Mouse (Mus musculus): Measurements from ENCODE around the gene Cib2.

DNA sequence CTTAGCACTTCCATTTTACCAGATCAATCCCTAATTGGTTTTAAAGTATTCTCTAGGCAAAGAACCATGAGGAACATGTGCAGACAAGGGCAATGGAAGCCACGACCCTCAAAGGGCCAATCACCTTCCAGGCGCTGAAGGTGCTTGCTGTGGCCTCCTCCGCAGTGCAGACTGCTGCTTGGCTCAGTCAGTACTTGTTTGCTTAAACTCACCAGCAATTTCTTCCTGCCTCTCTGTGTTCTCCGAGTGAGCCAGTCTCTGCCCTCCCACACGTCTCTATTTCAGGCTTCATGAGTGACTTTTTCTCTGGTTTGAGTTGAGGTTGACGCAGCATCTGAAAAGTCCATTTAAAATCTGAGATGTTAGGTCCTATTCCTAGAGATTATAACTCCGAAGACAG, 41.1 kb downstream of the Cib2 start:
- TF ChIP-seq CTCF (IDR thresholded peaks at IDR 0.05; ENCODE audit: extremely low read depth, insufficient read depth, low read length) = no peak
- TF ChIP-seq POLR2A (IDR thresholded peaks at IDR 0.05; ENCODE audit: extremely low read depth, insufficient read depth, low read length) = peak; percentile 49; the same call in 1 of the 2 replicates

Measured in cortical plate, adult 2 months (tissue).